Mouse (Mus musculus): ENCODE data around the gene Gif.

Gene Gif

GRCm38 (mm10) chr19:11794447-11794846, 47.1 kb downstream of the Gif start:
- no peak for DNase-seq (ENCODE audit: low spot score)

- DNase-seq (ENCODE audit: low spot score), result no peak
These were observed 53.4 kb downstream of the Gif start for GRCm38 (mm10) chr19:11800531-11801315.

- DNase-seq (ENCODE audit: low spot score), result no peak
These were observed 57.1 kb downstream of the Gif start for GRCm38 (mm10) chr19:11804423-11804822.

- no peak for DNase-seq (ENCODE audit: low spot score)
These were observed 59.9 kb downstream of the Gif start for GRCm38 (mm10) chr19:11807251-11807650.

GRCm38 (mm10) chr19:11807822-11808221, 60.5 kb downstream of the Gif start:
- no peak for DNase-seq (ENCODE audit: low spot score)

GRCm38 (mm10) chr19:11808452-11808851, 61.1 kb downstream of the Gif start:
- DNase-seq (ENCODE audit: low spot score), result no peak

GRCm38 (mm10) chr19:11810003-11810758, 62.8 kb downstream of the Gif start:
- no peak for DNase-seq (ENCODE audit: low spot score)

- no peak for DNase-seq (ENCODE audit: low spot score)
These were observed 63.5 kb downstream of the Gif start for GRCm38 (mm10) chr19:11810856-11811255.

- DNase-seq (ENCODE audit: low spot score), result no peak
These were observed 64.5 kb downstream of the Gif start for GRCm38 (mm10) chr19:11811688-11812365.

Data from urinary bladder, postnatal 10 days (tissue).